ENCODE assay signal across 13 mouse cellular contexts in the genomic region with DNA sequence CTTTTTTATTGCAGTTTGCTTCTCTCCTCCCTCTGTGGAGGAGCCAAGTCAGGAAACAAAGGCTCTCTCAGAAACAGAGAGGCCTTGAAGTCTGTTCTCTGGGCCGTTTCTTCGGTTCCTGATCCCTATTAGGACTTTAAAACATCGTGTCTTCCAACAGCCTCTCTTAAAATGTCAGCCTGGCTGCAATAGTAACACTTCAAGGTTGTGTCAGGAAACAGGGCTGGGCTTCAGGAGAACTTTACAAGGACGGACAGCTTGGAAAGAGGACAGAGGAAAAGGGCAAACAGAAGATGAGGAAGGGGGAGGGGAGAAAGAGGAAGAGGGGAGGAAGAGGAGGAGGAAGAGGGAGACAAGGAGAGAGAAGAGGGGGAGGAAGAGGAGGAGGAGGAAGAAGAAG.
"Had no signal": no experiment of that assay in that cellular context is flagged by ENCODE, and none has a peak within 500 bp of the region (broad histone marks: within the 10 kb centered on the region; RNA-seq: fewer than 3 reads in every experiment).

No protein-coding gene starts in this region.

- DNase-seq: gastrocnemius, adult 2 months; gastrocnemius, postnatal 10 days; gastrocnemius, postnatal 25 days; heart, adult 18-20 months; heart, postnatal 10 days; heart, postnatal 4 days; kidney, adult 18-20 months; kidney, adult 8-10 months; kidney, postnatal 10 days; kidney, postnatal 25 days; kidney, postnatal 4 days; liver; liver, embryonic 13.5 days had no signal
